Mouse (Mus musculus): ENCODE measurements around the gene Abhd15.

DNA sequence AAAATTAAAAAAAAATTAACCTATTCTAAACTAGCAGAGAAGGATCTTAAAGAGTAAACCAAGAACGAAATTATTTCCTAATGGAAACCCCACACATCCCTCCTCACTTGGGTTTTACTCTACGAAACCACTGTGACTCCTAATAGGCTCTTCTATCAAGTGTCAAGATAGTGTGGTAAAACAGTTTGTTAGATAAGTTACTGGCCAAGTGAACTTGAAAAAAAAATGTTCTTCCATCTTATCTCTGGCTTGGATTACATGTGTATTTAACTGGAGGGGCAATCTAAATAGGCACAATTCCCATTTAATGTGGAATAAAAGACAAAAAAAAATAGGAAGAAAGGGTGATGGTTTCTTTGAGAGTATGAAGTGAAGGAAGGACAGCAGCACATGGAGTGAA, 15.9 kb downstream of the Abhd15 start:
- no peak for TF ChIP-seq CTCF (IDR thresholded peaks at IDR 0.05; ENCODE audit: extremely low read depth, insufficient read depth, low read length)
- TF ChIP-seq POLR2A (IDR thresholded peaks at IDR 0.05; ENCODE audit: extremely low read depth, insufficient read depth, low read length), result no peak

Measured in cortical plate, adult 2 months (tissue).